Mouse (Mus musculus) intestine, embryonic 14.5 days (tissue): ENCODE data around the gene Fam131b. TPM values are rescaled to one million over a fixed set of nuclear protein-coding genes. Genes with fewer than 3 reads are reported as not detected.

ENCODE experiments used
- polyA plus RNA-seq: library from polyadenylated mRNA; unstranded; fragments of >200 nt; fragmentation: Nextera tagmentation; extraction: Ambion mirVana; gene quantifications from 2 replicates; pipeline ENCODE4 v1.2.1, GENCODE M21; 2014

Fam131b gene
- polyA plus RNA-seq, 1 experiment from 2014 or later: 0.32 TPM

Other genes with a start within 250 kb of the Fam131b start
- gene Tas2r139, start 183.7 kb downstream of the Fam131b start, polyA plus RNA-seq: not detected in 2 replicates
- gene Tas2r144, start 109.3 kb downstream of the Fam131b start, polyA plus RNA-seq: not detected in 2 replicates
- 22.1 and 29.0 TPM in 2 replicates for gene Gstk1, start 78.7 kb downstream of the Fam131b start, polyA plus RNA-seq
- 1.3 and 2.8 TPM in 2 replicates for gene Tmem139, start 62.7 kb downstream of the Fam131b start, polyA plus RNA-seq
- gene Casp2, start 59.7 kb downstream of the Fam131b start, polyA plus RNA-seq: 53.0 and 59.5 TPM in 2 replicates
- 0.12 and 0.22 TPM in 2 replicates for gene Clcn1, start 38.0 kb downstream of the Fam131b start, polyA plus RNA-seq
- gene Zyx, start 25.0 kb upstream of the Fam131b start, polyA plus RNA-seq: 112 and 115 TPM in 2 replicates
- gene Epha1, start 48.6 kb upstream of the Fam131b start, polyA plus RNA-seq: 2.5 and 2.6 TPM in 2 replicates
- gene Tas2r143, start 75.6 kb upstream of the Fam131b start, polyA plus RNA-seq: not detected in 2 replicates
- 0.16 TPM in 1 of 2 replicates, not detected in the other for gene Tas2r135, start 80.8 kb upstream of the Fam131b start, polyA plus RNA-seq
- gene Tas2r126, start 109.9 kb upstream of the Fam131b start, polyA plus RNA-seq: not detected in 2 replicates
- not detected in 2 replicates for gene Olfr458, start 140.6 kb upstream of the Fam131b start, polyA plus RNA-seq
- gene Olfr457, start 151.7 kb upstream of the Fam131b start, polyA plus RNA-seq: not detected in 2 replicates
- not detected in 2 replicates for gene Olfr456, start 162.6 kb upstream of the Fam131b start, polyA plus RNA-seq
- not detected in 2 replicates for gene Olfr455, start 222.9 kb upstream of the Fam131b start, polyA plus RNA-seq